Mouse (Mus musculus) liver, embryonic 13.5 days (tissue): ENCODE measurements around the gene Ptar1. TPM values are rescaled to one million over a fixed set of nuclear protein-coding genes. Genes with fewer than 3 reads are reported as not detected.
A peak's percentile ranks its signal among the peaks of the same experiment; 100 is the strongest.
"Not testable (repeated sequence)": the region's sequence is repeated elsewhere in the genome, so short reads cannot be mapped to it uniquely, and the experiment has no call there.

Experiments used
- ATAC-seq: fragments of 200-750 bp; cut with Nextera tagmentation; 2 replicates; pipeline ENCODE4 v1.8.0; 2017; ENCODE audit warnings: low read depth, mild to moderate bottlenecking, moderate number of reproducible peaks, moderate library complexity
- DNase-seq: peaks from one replicate; pipeline ENCODE4 v3.0.0; 2022
- H3K27ac ChIP-seq: fragments of 300-500 bp; sonication (generic); 2 replicates; pipeline ENCODE4 v1.5.1; 2015; ENCODE audit warnings: moderate library complexity, mild to moderate bottlenecking, inconsistent platforms
- H3K27me3 ChIP-seq: fragments of 300-500 bp; sonication (generic); 2 replicates; pipeline ENCODE4 v1.6.1; 2015; ENCODE audit warnings: mild to moderate bottlenecking, inconsistent platforms
- H3K36me3 ChIP-seq: fragments of 300-500 bp; sonication (generic); 2 replicates; pipeline ENCODE4 v1.6.1; 2015; ENCODE audit warnings: mild to moderate bottlenecking, inconsistent platforms
- H3K4me1 ChIP-seq: fragments of 300-500 bp; sonication (generic); replicated peaks from 2 replicates; pipeline ENCODE4 v1.6.1; 2015; ENCODE audit warnings: inconsistent platforms
- H3K4me2 ChIP-seq: fragments of 300-500 bp; sonication (generic); 2 replicates; pipeline ENCODE4 v1.6.1; 2015; ENCODE audit warnings: inconsistent platforms, mild to moderate bottlenecking, moderate library complexity
- H3K4me3 ChIP-seq: fragments of 300-500 bp; sonication (generic); replicated peaks from 2 replicates; pipeline ENCODE4 v1.5.1; 2015; ENCODE audit warnings: mild to moderate bottlenecking, inconsistent platforms
- H3K9ac ChIP-seq: fragments of 300-500 bp; sonication (generic); 2 replicates; pipeline ENCODE4 v1.6.1; 2015; ENCODE audit warnings: mild to moderate bottlenecking, inconsistent platforms
- H3K9me3 ChIP-seq: fragments of 300-500 bp; sonication (generic); replicated peaks from 2 replicates; pipeline ENCODE4 v1.6.1; 2016; ENCODE audit warnings: inconsistent platforms
- whole genome bisulfite sequencing: fragments of 180-500 bp; shearing (Covaris S2); methylation state at CpG from one replicate; pipeline ENCODE4 v1.1.7; 2015; ENCODE audit not compliant: insufficient replicate concordance; 5-methylcytosine and 5-hydroxymethylcytosine counted together
- polyA plus RNA-seq: library from polyadenylated mRNA; unstranded; fragments of >200 nt; fragmentation: Nextera tagmentation; extraction: Ambion mirVana; gene quantifications from 2 replicates; pipeline ENCODE4 v1.2.1, GENCODE M21; 2015

Ptar1 gene
- polyA plus RNA-seq, 1 experiment from 2014 or later = 3.6 TPM

- not testable (repeated sequence) for H3K4me2 ChIP-seq, H3K9me3 ChIP-seq, H3K27me3 ChIP-seq, H3K36me3 ChIP-seq, H3K27ac ChIP-seq, H3K9ac ChIP-seq, DNase-seq, H3K4me1 ChIP-seq, H3K4me3 ChIP-seq, ATAC-seq
- WGBS = 75% methylated on average over 8 of the region's 8 CpGs
These were observed 11.6 kb upstream of the Ptar1 start for GRCm38 (mm10) chr19:23675656-23676055.

GRCm38 (mm10) chr19:23686962-23687295 is 300 bp upstream of the Ptar1 start:
- no peak for DNase-seq
- H3K4me3 ChIP-seq = peak overlapping the region; percentile 94

GRCm38 (mm10) chr19:23688421-23688946 is 1.3 kb downstream of the Ptar1 start:
- Histone ChIP-seq H3K27ac (peak overlapping the region; percentile 34; the same call in 1 of the 2 replicates), H3K9ac (peak overlapping the region; percentile 95), H3K4me3 (peak overlapping the region; percentile 94), H3K4me1 (peaks cover 22% of the 10 kb centered on the region), H3K27me3 (no peaks in the 10 kb centered on the region), H3K36me3 (no peaks in the 10 kb centered on the region), H3K4me2 (peak overlapping the region; percentile 70), H3K9me3 (no peaks in the 10 kb centered on the region)
- no peak for ATAC-seq
- WGBS = 35% methylated on average over 4 of the region's 4 CpGs
- DNase-seq = no peak

More at GRCm38 (mm10) chr19:23686962-23687295, 300 bp upstream of the Ptar1 start:
- Histone ChIP-seq H3K4me1 (peaks cover 22% of the 10 kb centered on the region), H3K36me3 (no peaks in the 10 kb centered on the region), H3K27me3 (no peaks in the 10 kb centered on the region), H3K4me2 (peak overlapping the region; percentile 76), H3K9me3 (no peaks in the 10 kb centered on the region), H3K27ac (peak overlapping the region; percentile 85), H3K9ac (peak overlapping the region; percentile 95)
- no peak for ATAC-seq
- WGBS = 2% methylated on average over 14 of the region's 14 CpGs

- Histone ChIP-seq H3K27ac (no peak overlapping the region), H3K9me3 (no peaks in the 10 kb centered on the region), H3K4me1 (peaks cover 14% of the 10 kb centered on the region), H3K4me3 (no peak overlapping the region), H3K36me3 (peaks cover 40% of the 10 kb centered on the region), H3K4me2 (no peak overlapping the region), H3K9ac (no peak overlapping the region), H3K27me3 (no peaks in the 10 kb centered on the region)
- 90% methylated on average over 4 of the region's 4 CpGs for WGBS
- ATAC-seq (no peak), DNase-seq (no peak)
These were observed 7.1 kb downstream of the Ptar1 start for GRCm38 (mm10) chr19:23694344-23694743.

GRCm38 (mm10) chr19:23697861-23698260 is 10.6 kb downstream of the Ptar1 start:
- Histone ChIP-seq H3K9ac (no peak overlapping the region), H3K36me3 (peaks cover 54% of the 10 kb centered on the region)
- 83% methylated on average over 8 of the region's 8 CpGs for WGBS

GRCm38 (mm10) chr19:23698366-23698765 is 11.1 kb downstream of the Ptar1 start:
- Histone ChIP-seq H3K27ac (no peak overlapping the region), H3K9me3 (no peaks in the 10 kb centered on the region), H3K27me3 (no peaks in the 10 kb centered on the region), H3K4me1 (no peaks in the 10 kb centered on the region), H3K36me3 (peaks cover 57% of the 10 kb centered on the region), H3K9ac (no peak overlapping the region), H3K4me2 (no peak overlapping the region), H3K4me3 (no peak overlapping the region)
- DNase-seq = no peak
- 88% methylated on average over 7 of the region's 7 CpGs for WGBS
- ATAC-seq = no peak

More at GRCm38 (mm10) chr19:23697861-23698260, 10.6 kb downstream of the Ptar1 start:
- H3K4me1 ChIP-seq = no peaks in the 10 kb centered on the region
- no peaks in the 10 kb centered on the region for H3K27me3 ChIP-seq
- no peak overlapping the region for H3K4me3 ChIP-seq
- no peak overlapping the region for H3K4me2 ChIP-seq
- H3K27ac ChIP-seq = no peak overlapping the region
- no peak for DNase-seq
- H3K9me3 ChIP-seq = no peaks in the 10 kb centered on the region
- no peak for ATAC-seq

- no peak for DNase-seq
- 80% methylated on average over 4 of the region's 4 CpGs for WGBS
- Histone ChIP-seq H3K9ac (no peak overlapping the region), H3K27ac (no peak overlapping the region), H3K27me3 (no peaks in the 10 kb centered on the region), H3K9me3 (no peaks in the 10 kb centered on the region), H3K4me3 (no peak overlapping the region), H3K4me2 (no peak overlapping the region), H3K4me1 (no peaks in the 10 kb centered on the region), H3K36me3 (peaks cover 61% of the 10 kb centered on the region)
- ATAC-seq = no peak
These were observed 11.9 kb downstream of the Ptar1 start for GRCm38 (mm10) chr19:23699131-23699530.

- no peak overlapping the region for H3K27ac ChIP-seq
- no peak for ATAC-seq
- 86% methylated on average over 10 of the region's 10 CpGs for WGBS
These were observed 15.7 kb downstream of the Ptar1 start for GRCm38 (mm10) chr19:23702896-23703295.

GRCm38 (mm10) chr19:23705383-23705782 is 18.2 kb downstream of the Ptar1 start:
- no peak overlapping the region for H3K4me2 ChIP-seq
- no peak overlapping the region for H3K9ac ChIP-seq
- ATAC-seq (no peak), DNase-seq (no peak)
- no peaks in the 10 kb centered on the region for H3K9me3 ChIP-seq
- H3K27ac ChIP-seq = no peak overlapping the region
- H3K27me3 ChIP-seq = no peaks in the 10 kb centered on the region
- WGBS = 82% methylated on average over 5 of the region's 5 CpGs
- no peak overlapping the region for H3K4me3 ChIP-seq
- no peaks in the 10 kb centered on the region for H3K4me1 ChIP-seq
- peaks cover 63% of the 10 kb centered on the region for H3K36me3 ChIP-seq

More at GRCm38 (mm10) chr19:23702896-23703295, 15.7 kb downstream of the Ptar1 start:
- no peaks in the 10 kb centered on the region for H3K27me3 ChIP-seq
- H3K36me3 ChIP-seq = peaks cover 62% of the 10 kb centered on the region
- no peak overlapping the region for H3K9ac ChIP-seq
- H3K4me3 ChIP-seq = no peak overlapping the region
- no peaks in the 10 kb centered on the region for H3K4me1 ChIP-seq
- no peak overlapping the region for H3K4me2 ChIP-seq
- H3K9me3 ChIP-seq = no peaks in the 10 kb centered on the region
- DNase-seq = no peak

GRCm38 (mm10) chr19:23746506-23746905 is 59.3 kb downstream of the Ptar1 start:
- H3K9ac ChIP-seq = no peak overlapping the region
- no peak overlapping the region for H3K27ac ChIP-seq
- H3K4me3 ChIP-seq = no peak overlapping the region
- no peaks in the 10 kb centered on the region for H3K27me3 ChIP-seq
- H3K4me1 ChIP-seq = no peaks in the 10 kb centered on the region
- DNase-seq (no peak), ATAC-seq (no peak)
- no peaks in the 10 kb centered on the region for H3K36me3 ChIP-seq
- H3K4me2 ChIP-seq = no peak overlapping the region
- 61% methylated on average over 3 of the region's 3 CpGs for WGBS
- H3K9me3 ChIP-seq = no peaks in the 10 kb centered on the region

- Histone ChIP-seq H3K9me3 (no peaks in the 10 kb centered on the region), H3K9ac (no peak overlapping the region), H3K27ac (no peak overlapping the region), H3K27me3 (peaks cover 48% of the 10 kb centered on the region), H3K4me3 (no peak overlapping the region), H3K4me1 (peaks cover 21% of the 10 kb centered on the region), H3K4me2 (no peak overlapping the region), H3K36me3 (no peaks in the 10 kb centered on the region)
- DNase-seq (no peak), ATAC-seq (no peak)
- WGBS = 23% methylated on average over 7 of the region's 7 CpGs
These were observed 69.8 kb downstream of the Ptar1 start for GRCm38 (mm10) chr19:23757011-23757410.

GRCm38 (mm10) chr19:23757961-23758553 is 70.8 kb downstream of the Ptar1 start:
- no peaks in the 10 kb centered on the region for H3K36me3 ChIP-seq
- H3K9ac ChIP-seq = peak overlapping the region; percentile 64
- H3K27ac ChIP-seq = no peak overlapping the region
- WGBS = 1% methylated on average over 40 of the region's 40 CpGs
- H3K9me3 ChIP-seq = no peaks in the 10 kb centered on the region
- H3K27me3 ChIP-seq = peaks cover 48% of the 10 kb centered on the region
- peak; percentile 71 for DNase-seq
- peak overlapping the region; percentile 90 for H3K4me2 ChIP-seq
- peaks cover 21% of the 10 kb centered on the region for H3K4me1 ChIP-seq
- ATAC-seq = peak; percentile 63
- peak overlapping the region; percentile 67 for H3K4me3 ChIP-seq
